Mouse (Mus musculus): ENCODE data around the gene Tomm20. TPM values are rescaled to one million over a fixed set of nuclear protein-coding genes. Genes with fewer than 3 reads are reported as not detected.
A peak's percentile ranks its signal among the peaks of the same experiment; 100 is the strongest.

Gene Tomm20
- polyA plus RNA-seq, 1 experiment from 2014 or later = 175 TPM

GRCm38 (mm10) chr8:126919703-126920102, 25.9 kb downstream of the Tomm20 start:
- Histone ChIP-seq H3K4me1 (replicated peaks; ENCODE audit: control insufficient read depth, insufficient read depth) (no peaks in the 10 kb centered on the region; the same call in 1 of the 2 replicates), H3K27me3 (ENCODE audit: control insufficient read depth, insufficient read depth, low read length) (no peaks in the 10 kb centered on the region), H3K9me3 (ENCODE audit: control insufficient read depth, low read length) (no peaks in the 10 kb centered on the region), H3K27ac (replicated peaks) (peak overlapping the region; percentile 63; the same call in 1 of the 2 replicates), H3K36me3 (ENCODE audit: control insufficient read depth, insufficient read depth, low read length) (no peaks in the 10 kb centered on the region), H3K4me3 (ENCODE audit: low read depth, low read length) (no peak overlapping the region), H3K4me2 (replicated peaks; ENCODE audit: low read depth) (no peak overlapping the region), H3K9ac (ENCODE audit: low read length) (no peak overlapping the region)
- no peak for DNase-seq (ENCODE audit: low spot score)
- 77% methylated on average over 5 of the region's 5 CpGs for WGBS
- no peak for ATAC-seq (ENCODE audit: low FRiP score, low TSS enrichment)
- TF ChIP-seq EP300 (optimal IDR thresholded peaks at IDR 0.05) = no peak
- TF ChIP-seq CTCF (IDR thresholded peaks at IDR 0.05; ENCODE audit: low read depth) = no peak

DNA sequence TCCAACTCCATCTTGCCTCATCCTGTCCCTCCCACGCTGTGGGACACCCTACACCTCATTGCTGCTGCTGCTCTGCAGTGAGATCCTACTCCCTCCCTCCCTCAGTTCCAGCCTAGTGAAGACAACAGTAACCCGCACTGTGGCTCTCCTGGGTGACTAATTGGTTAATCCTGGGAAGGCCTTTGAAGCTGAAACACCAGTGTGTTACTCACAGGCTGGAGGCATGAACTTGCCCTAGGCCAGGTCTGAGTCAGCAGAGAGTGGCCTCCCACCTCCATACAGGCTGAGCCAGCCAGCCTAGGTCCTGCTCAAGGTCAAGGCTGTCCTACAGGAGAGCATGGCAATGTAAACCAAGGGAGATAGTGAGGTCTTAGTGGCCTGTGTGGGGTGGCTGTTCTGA, 26.4 kb downstream of the Tomm20 start:
- H3K4me1 ChIP-seq (replicated peaks; ENCODE audit: control insufficient read depth, insufficient read depth) = no peaks in the 10 kb centered on the region; the same call in 1 of the 2 replicates
- H3K9me3 ChIP-seq (ENCODE audit: control insufficient read depth, low read length) = no peaks in the 10 kb centered on the region
- no peak overlapping the region for H3K4me2 ChIP-seq (replicated peaks; ENCODE audit: low read depth)
- no peaks in the 10 kb centered on the region for H3K36me3 ChIP-seq (ENCODE audit: control insufficient read depth, insufficient read depth, low read length)
- ATAC-seq (ENCODE audit: low FRiP score, low TSS enrichment) (peak; percentile 83), DNase-seq (ENCODE audit: low spot score) (peak; percentile 58)
- WGBS = 47% methylated on average over 2 of the region's 2 CpGs
- H3K4me3 ChIP-seq (ENCODE audit: low read depth, low read length) = no peak overlapping the region
- no peaks in the 10 kb centered on the region for H3K27me3 ChIP-seq (ENCODE audit: control insufficient read depth, insufficient read depth, low read length)
- no peak overlapping the region for H3K9ac ChIP-seq (ENCODE audit: low read length)
- peak overlapping the region; percentile 63; the same call in 1 of the 2 replicates for H3K27ac ChIP-seq (replicated peaks)
- no peak for TF ChIP-seq EP300 (optimal IDR thresholded peaks at IDR 0.05)
- TF ChIP-seq CTCF (IDR thresholded peaks at IDR 0.05; ENCODE audit: low read depth) = no peak

- TF ChIP-seq EP300 (optimal IDR thresholded peaks at IDR 0.05) (no peak), CTCF (IDR thresholded peaks at IDR 0.05; ENCODE audit: low read depth) (no peak)
- Histone ChIP-seq H3K4me3 (ENCODE audit: low read depth, low read length) (no peak overlapping the region), H3K27ac (replicated peaks) (no peak overlapping the region), H3K4me1 (replicated peaks; ENCODE audit: control insufficient read depth, insufficient read depth) (peaks cover 2% of the 10 kb centered on the region), H3K4me2 (replicated peaks; ENCODE audit: low read depth) (no peak overlapping the region), H3K9me3 (ENCODE audit: control insufficient read depth, low read length) (no peaks in the 10 kb centered on the region), H3K36me3 (ENCODE audit: control insufficient read depth, insufficient read depth, low read length) (no peaks in the 10 kb centered on the region), H3K9ac (ENCODE audit: low read length) (no peak overlapping the region), H3K27me3 (ENCODE audit: control insufficient read depth, insufficient read depth, low read length) (no peaks in the 10 kb centered on the region)
- no peak for DNase-seq (ENCODE audit: low spot score)
- no peak for ATAC-seq (ENCODE audit: low FRiP score, low TSS enrichment)
- WGBS = 95% methylated on average over 1 of the region's 1 CpGs
Measured at GRCm38 (mm10) chr8:126918356-126918755, 27.3 kb downstream of the Tomm20 start.

- Histone ChIP-seq H3K9me3 (ENCODE audit: control insufficient read depth, low read length) (no peaks in the 10 kb centered on the region), H3K27ac (replicated peaks) (peak overlapping the region; percentile 49), H3K4me2 (replicated peaks; ENCODE audit: low read depth) (no peak overlapping the region), H3K27me3 (ENCODE audit: control insufficient read depth, insufficient read depth, low read length) (no peaks in the 10 kb centered on the region), H3K36me3 (ENCODE audit: control insufficient read depth, insufficient read depth, low read length) (no peaks in the 10 kb centered on the region), H3K9ac (ENCODE audit: low read length) (no peak overlapping the region), H3K4me3 (ENCODE audit: low read depth, low read length) (no peak overlapping the region), H3K4me1 (replicated peaks; ENCODE audit: control insufficient read depth, insufficient read depth) (peaks cover 6% of the 10 kb centered on the region; the same call in 1 of the 2 replicates)
- WGBS = 49% methylated on average over 6 of the region's 6 CpGs
- DNase-seq (ENCODE audit: low spot score) (no peak), ATAC-seq (ENCODE audit: low FRiP score, low TSS enrichment) (no peak)
- TF ChIP-seq CTCF (IDR thresholded peaks at IDR 0.05; ENCODE audit: low read depth) (peak; percentile 44), EP300 (optimal IDR thresholded peaks at IDR 0.05) (peak; percentile 23)
Measured at GRCm38 (mm10) chr8:126917179-126917905, 28.3 kb downstream of the Tomm20 start.

- H3K27me3 ChIP-seq (ENCODE audit: control insufficient read depth, insufficient read depth, low read length) = no peaks in the 10 kb centered on the region
Measured at GRCm38 (mm10) chr8:126916611-126917010, 29.0 kb downstream of the Tomm20 start.

More at GRCm38 (mm10) chr8:126916611-126917010, 29.0 kb downstream of the Tomm20 start:
- H3K9me3 ChIP-seq (ENCODE audit: control insufficient read depth, low read length) = no peaks in the 10 kb centered on the region
- TF ChIP-seq CTCF (IDR thresholded peaks at IDR 0.05; ENCODE audit: low read depth) (no peak), EP300 (optimal IDR thresholded peaks at IDR 0.05) (no peak)
- no peak overlapping the region for H3K27ac ChIP-seq (replicated peaks)
- DNase-seq (ENCODE audit: low spot score) (no peak), ATAC-seq (ENCODE audit: low FRiP score, low TSS enrichment) (no peak)
- H3K4me2 ChIP-seq (replicated peaks; ENCODE audit: low read depth) = no peak overlapping the region
- 74% methylated on average over 4 of the region's 4 CpGs for WGBS
- no peaks in the 10 kb centered on the region for H3K36me3 ChIP-seq (ENCODE audit: control insufficient read depth, insufficient read depth, low read length)
- no peak overlapping the region for H3K4me3 ChIP-seq (ENCODE audit: low read depth, low read length)
- peaks cover 6% of the 10 kb centered on the region; the same call in 1 of the 2 replicates for H3K4me1 ChIP-seq (replicated peaks; ENCODE audit: control insufficient read depth, insufficient read depth)
- no peak overlapping the region for H3K9ac ChIP-seq (ENCODE audit: low read length)
